Mouse (Mus musculus): ENCODE data around the gene Slc5a1. TPM values are rescaled to one million over a fixed set of nuclear protein-coding genes. Genes with fewer than 3 reads are reported as not detected.

The Slc5a1 gene
- 103 TPM for polyA plus RNA-seq (2014; fragmentation: Illumina TruSeq; extraction: RNeasy Lipid Tissue Mini Kit (QIAGEN cat#74804); ENCODE audit: low read depth, low replicate concordance)

DNA sequence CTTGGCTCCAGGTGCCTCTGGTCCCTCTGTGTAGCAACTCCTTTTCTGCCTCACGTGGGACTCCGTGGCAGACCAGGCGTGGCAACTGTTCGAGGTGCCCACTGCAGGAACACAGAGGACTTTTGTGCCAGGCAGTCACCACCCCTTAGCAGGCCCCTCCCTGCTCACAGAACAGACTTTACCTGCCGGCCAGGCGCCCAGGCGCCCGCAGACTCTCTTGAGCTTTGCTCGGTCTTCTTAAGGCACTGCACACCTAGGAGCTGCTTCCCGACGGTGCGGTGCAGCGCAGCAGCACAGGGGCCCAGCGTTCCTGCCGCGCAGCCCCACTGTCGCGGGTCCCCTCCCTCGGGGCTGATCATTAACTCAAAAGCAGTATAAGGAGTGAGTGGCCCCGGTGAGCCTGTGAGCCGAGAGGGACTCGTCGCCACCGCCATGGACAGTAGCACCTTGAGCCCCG, at the start of gene Slc5a1:
Slc5a1 (plus strand) TSS at position 195 of the 457 bp plus-strand sequence.

Other genes with a start within 250 kb of the Slc5a1 start
- 18.9 TPM for gene Prr14l, start 250.0 kb upstream of the Slc5a1 start, polyA plus RNA-seq (2014; fragmentation: Illumina TruSeq; extraction: RNeasy Lipid Tissue Mini Kit (QIAGEN cat#74804); ENCODE audit: low read depth, low replicate concordance)
- gene Depdc5, start 240.5 kb upstream of the Slc5a1 start, polyA plus RNA-seq (2014; fragmentation: Illumina TruSeq; extraction: RNeasy Lipid Tissue Mini Kit (QIAGEN cat#74804); ENCODE audit: low read depth, low replicate concordance): 44.0 TPM
- gene Ywhah, start 85.4 kb upstream of the Slc5a1 start, polyA plus RNA-seq (2014; fragmentation: Illumina TruSeq; extraction: RNeasy Lipid Tissue Mini Kit (QIAGEN cat#74804); ENCODE audit: low read depth, low replicate concordance): 579 TPM
- gene Spon2, start 114.2 kb downstream of the Slc5a1 start, polyA plus RNA-seq (2014; fragmentation: Illumina TruSeq; extraction: RNeasy Lipid Tissue Mini Kit (QIAGEN cat#74804); ENCODE audit: low read depth, low replicate concordance): 1.8 TPM
- 43.7 TPM for gene Ctbp1, start 170.8 kb downstream of the Slc5a1 start, polyA plus RNA-seq (2014; fragmentation: Illumina TruSeq; extraction: RNeasy Lipid Tissue Mini Kit (QIAGEN cat#74804); ENCODE audit: low read depth, low replicate concordance)
- gene Maea, start 231.3 kb downstream of the Slc5a1 start, polyA plus RNA-seq (2014; fragmentation: Illumina TruSeq; extraction: RNeasy Lipid Tissue Mini Kit (QIAGEN cat#74804); ENCODE audit: low read depth, low replicate concordance): 58.5 TPM